ENCODE assay signal across 11 mouse cellular contexts in the genomic region with DNA sequence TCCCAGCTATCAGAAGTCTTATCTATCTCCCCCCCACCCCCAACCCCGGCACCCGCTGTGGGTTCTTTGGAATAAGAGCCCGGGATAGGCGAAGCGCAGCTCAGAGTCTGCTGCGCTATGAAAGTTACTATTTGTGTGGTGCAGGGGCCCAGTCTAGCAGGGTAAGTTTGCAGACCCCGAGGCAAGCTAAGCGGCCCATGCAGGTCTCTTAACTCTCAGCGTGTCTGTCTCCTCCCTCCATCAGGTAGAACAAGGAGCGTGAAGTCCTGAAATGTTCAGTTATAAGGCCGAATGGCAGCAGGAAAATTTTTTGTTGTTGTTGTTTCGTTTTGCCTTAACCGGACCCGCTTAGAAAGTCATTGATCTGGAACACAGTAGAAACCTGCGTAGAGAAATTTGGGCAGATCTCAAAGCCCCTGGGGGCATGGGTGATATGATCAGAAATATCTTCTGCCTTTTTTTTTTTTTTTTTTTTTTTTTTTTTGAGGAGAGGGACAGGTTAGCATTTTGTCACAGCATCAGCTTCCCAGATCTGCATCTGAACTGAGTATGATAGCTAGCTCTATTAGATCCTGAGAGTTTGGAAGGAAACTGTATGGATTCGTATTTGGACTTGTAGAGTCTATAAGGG. TPM values are rescaled to one million over a fixed set of nuclear protein-coding genes. Genes with fewer than 3 reads are reported as not detected.
DNase-seq lines count a peak whose midpoint lies in the region; ATAC-seq and TF ChIP-seq lines count a peak whose summit lies in the region.
"Had no signal": no experiment of that assay in that cellular context is flagged by ENCODE, and none has a peak within 500 bp of the region (broad histone marks: within the 10 kb centered on the region; RNA-seq: fewer than 3 reads in every experiment).

No protein-coding gene starts in this region.

- no peak overlapping the region; the same call in 1 of the 2 replicates for H3K4me2 ChIP-seq in forebrain, embryonic 11.5 days (ENCODE audit: low read depth, low read length, severe bottlenecking)
- no peak overlapping the region for H3K4me2 ChIP-seq in forebrain, postnatal 0 days (ENCODE audit: low read depth)
- H3K4me2 ChIP-seq in kidney, embryonic 15.5 days: peak overlapping the region; percentile 84; the same call in 1 of the 2 replicates
- peak overlapping the region; percentile 66 for H3K4me2 ChIP-seq in limb, embryonic 12.5 days

- no peaks in the 10 kb centered on the region for H3K9me3 ChIP-seq in forebrain, embryonic 11.5 days (ENCODE audit: control insufficient read depth, low read length)
- H3K9me3 ChIP-seq in forebrain, postnatal 0 days (ENCODE audit: low read length): no peaks in the 10 kb centered on the region
- H3K9me3 ChIP-seq in kidney, embryonic 15.5 days (replicated peaks): no peaks in the 10 kb centered on the region
- no peaks in the 10 kb centered on the region for H3K9me3 ChIP-seq in limb, embryonic 12.5 days
- H3K9me3 ChIP-seq: midbrain, embryonic 13.5 days had no signal

- no peaks in the 10 kb centered on the region for H3K36me3 ChIP-seq in forebrain, embryonic 11.5 days (ENCODE audit: control insufficient read depth, insufficient read depth, low read length)
- no peaks in the 10 kb centered on the region for H3K36me3 ChIP-seq in forebrain, postnatal 0 days (ENCODE audit: insufficient read depth)
- no peaks in the 10 kb centered on the region for H3K36me3 ChIP-seq in kidney, embryonic 15.5 days
- H3K36me3 ChIP-seq in limb, embryonic 12.5 days: peaks cover 7% of the 10 kb centered on the region
- H3K36me3 ChIP-seq: midbrain, embryonic 13.5 days had no signal

- no peak overlapping the region for H3K9ac ChIP-seq in forebrain, embryonic 11.5 days (ENCODE audit: low read length)
- no peak overlapping the region for H3K9ac ChIP-seq in forebrain, postnatal 0 days
- no peak overlapping the region for H3K9ac ChIP-seq in kidney, embryonic 15.5 days
- peak overlapping the region; percentile 56 for H3K9ac ChIP-seq in limb, embryonic 12.5 days (replicated peaks)
- H3K9ac ChIP-seq: midbrain, embryonic 13.5 days had no signal

- DNase-seq in forebrain, embryonic 11.5 days (ENCODE audit: low spot score): peak; percentile 63
- DNase-seq in forebrain, postnatal 0 days: no peak
- no peak for DNase-seq in kidney, postnatal 25 days
- DNase-seq in NIH3T3 (ENCODE audit: low read depth): peak; percentile 44
- no peak for DNase-seq in adrenal gland, adult 8-10 months
- DNase-seq in right cerebral cortex, postnatal 4 days: no peak
- DNase-seq: cerebellum, postnatal 25 days; kidney, postnatal 14 days had no signal

- no peak; the same call in 1 of the 2 replicates for ATAC-seq in forebrain, embryonic 11.5 days (replicated peaks; ENCODE audit: low FRiP score)
- no peak for ATAC-seq in forebrain, postnatal 0 days
- no peak for ATAC-seq in kidney, embryonic 15.5 days (replicated peaks; ENCODE audit: low FRiP score)
- ATAC-seq in limb, embryonic 12.5 days (ENCODE audit: insufficient number of reproducible peaks, insufficient read depth, low FRiP score, low TSS enrichment, low read depth): no peak

- H3K4me1 ChIP-seq in forebrain, embryonic 11.5 days (replicated peaks; ENCODE audit: control insufficient read depth, insufficient read depth, low read length): peaks cover 11% of the 10 kb centered on the region; the same call in 1 of the 2 replicates
- no peaks in the 10 kb centered on the region for H3K4me1 ChIP-seq in forebrain, postnatal 0 days (ENCODE audit: insufficient read depth)
- H3K4me1 ChIP-seq in kidney, embryonic 15.5 days: peaks cover 19% of the 10 kb centered on the region
- H3K4me1 ChIP-seq in limb, embryonic 12.5 days (replicated peaks): peaks cover 54% of the 10 kb centered on the region

- no peak overlapping the region for H3K27ac ChIP-seq in forebrain, embryonic 11.5 days (ENCODE audit: low read depth, low read length)
- no peak overlapping the region for H3K27ac ChIP-seq in forebrain, postnatal 0 days (ENCODE audit: low read depth, low read length)
- H3K27ac ChIP-seq in kidney, embryonic 15.5 days: no peak overlapping the region
- H3K27ac ChIP-seq in limb, embryonic 12.5 days: peak overlapping the region; percentile 100
- H3K27ac ChIP-seq: midbrain, embryonic 13.5 days had no signal

- WGBS in forebrain, embryonic 11.5 days: 0% methylated on average over 16 of the region's 16 CpGs
- WGBS in forebrain, postnatal 0 days: 3% methylated on average over 16 of the region's 16 CpGs
- WGBS in kidney, embryonic 15.5 days: 2% methylated on average over 16 of the region's 16 CpGs
- WGBS in limb, embryonic 12.5 days: 1% methylated on average over 16 of the region's 16 CpGs

- H3K27me3 ChIP-seq in forebrain, embryonic 11.5 days (ENCODE audit: control insufficient read depth, insufficient read depth, low read length): peaks cover 96% of the 10 kb centered on the region
- peaks cover 97% of the 10 kb centered on the region for H3K27me3 ChIP-seq in forebrain, postnatal 0 days (ENCODE audit: insufficient read depth, low read length)
- peaks cover 100% of the 10 kb centered on the region for H3K27me3 ChIP-seq in kidney, embryonic 15.5 days
- peaks cover 20% of the 10 kb centered on the region for H3K27me3 ChIP-seq in limb, embryonic 12.5 days

- TF ChIP-seq CTCF in forebrain, postnatal 0 days (IDR thresholded peaks at IDR 0.05; ENCODE audit: low read depth): no peak

- H3K4me3 ChIP-seq in forebrain, embryonic 11.5 days (ENCODE audit: low read depth, low read length): no peak overlapping the region
- H3K4me3 ChIP-seq in forebrain, postnatal 0 days (ENCODE audit: low read depth, low read length): no peak overlapping the region
- no peak overlapping the region; the same call in 1 of the 2 replicates for H3K4me3 ChIP-seq in kidney, embryonic 15.5 days (replicated peaks)
- H3K4me3 ChIP-seq in limb, embryonic 12.5 days (replicated peaks): peak overlapping the region; percentile 87

RNA-seq across cellular contexts. Expression of a gene that starts 12.4 kb away (rescaled TPM):
- 3.2 and 3.8 TPM in 2 replicates for polyA plus RNA-seq in forebrain, embryonic 11.5 days (2014; fragmentation: Nextera tagmentation; extraction: Ambion mirVana)
- total RNA-seq in forebrain, postnatal 0 days (2014; rRNA removed): 4.6 and 5.6 TPM in 2 replicates
- polyA plus RNA-seq in forebrain, postnatal 0 days (2015; fragmentation: Nextera tagmentation; extraction: Ambion mirVana): 0.50 and 0.67 TPM in 2 replicates
- 0.36 and 0.64 TPM in 2 replicates for polyA plus RNA-seq in kidney, embryonic 15.5 days (2015; fragmentation: Nextera tagmentation; extraction: Ambion mirVana)
- 26.5 and 32.6 TPM in 2 replicates for polyA plus RNA-seq in limb, embryonic 12.5 days (2016; fragmentation: Nextera tagmentation; extraction: Ambion mirVana)
- total RNA-seq in adrenal gland, adult 8-10 months (2022): 1 to 10 TPM in 1 of 4 experiments, under 1 TPM in 3; 0.35 to 1.4 (median 0.45) TPM

Comparison
In these comparisons a context has a peak if more than half of its experiments do, and no peak if none do; other contexts are left out.
1. DNase-seq: peak in forebrain, embryonic 11.5 days (single experiment) and NIH3T3 (single experiment); none in forebrain, postnatal 0 days (single experiment), kidney, postnatal 25 days (0 of 2), adrenal gland, adult 8-10 months (single experiment) and right cerebral cortex, postnatal 4 days (single experiment).
2. H3K4me2 ChIP-seq: peak in kidney, embryonic 15.5 days (single experiment) and limb, embryonic 12.5 days (single experiment); none in forebrain, embryonic 11.5 days (single experiment) and forebrain, postnatal 0 days (single experiment).